Mouse (Mus musculus) liver, embryonic 12.5 days (tissue): ENCODE results near the gene Aqp12. TPM values are rescaled to one million over a fixed set of nuclear protein-coding genes. Genes with fewer than 3 reads are reported as not detected.

Source experiments
- ATAC-seq: fragments of 200-750 bp; cut with Nextera tagmentation; 2 replicates; pipeline ENCODE4 v1.8.0; 2017; ENCODE audit warnings: moderate number of reproducible peaks, mild to moderate bottlenecking, moderate library complexity
- H3K27ac ChIP-seq: fragments of 300-500 bp; sonication (generic); 2 replicates; pipeline ENCODE4 v1.5.1; 2016; ENCODE audit warnings: mild to moderate bottlenecking
- H3K27me3 ChIP-seq: fragments of 300-500 bp; sonication (generic); replicated peaks from 2 replicates; pipeline ENCODE4 v1.6.1; 2016; ENCODE audit warnings: mild to moderate bottlenecking, moderate library complexity
- H3K36me3 ChIP-seq: fragments of 300-500 bp; sonication (generic); 2 replicates; pipeline ENCODE4 v1.6.1; 2016; ENCODE audit warnings: mild to moderate bottlenecking, moderate library complexity
- H3K4me1 ChIP-seq: fragments of 300-500 bp; sonication (generic); 2 replicates; pipeline ENCODE4 v1.6.1; 2016
- H3K4me2 ChIP-seq: fragments of 300-500 bp; sonication (generic); 2 replicates; pipeline ENCODE4 v1.6.1; 2016; ENCODE audit warnings: mild to moderate bottlenecking, moderate library complexity
- H3K4me3 ChIP-seq: fragments of 300-500 bp; sonication (generic); 2 replicates; pipeline ENCODE4 v1.5.1; 2016; ENCODE audit warnings: mild to moderate bottlenecking, moderate library complexity
- H3K9ac ChIP-seq: fragments of 300-500 bp; sonication (generic); 2 replicates; pipeline ENCODE4 v1.6.1; 2016; ENCODE audit warnings: mild to moderate bottlenecking, moderate library complexity
- H3K9me3 ChIP-seq: fragments of 300-500 bp; sonication (generic); replicated peaks from 2 replicates; pipeline ENCODE4 v1.6.1; 2016; ENCODE audit warnings: mild to moderate bottlenecking, moderate library complexity
- WGBS: fragments of 180-500 bp; shearing (Covaris S2); methylation state at CpG from one replicate; pipeline ENCODE4 v1.1.7; 2016; ENCODE audit not compliant: insufficient replicate concordance; 5-methylcytosine and 5-hydroxymethylcytosine counted together
- polyA plus RNA-seq: library from polyadenylated mRNA; unstranded; fragments of >200 nt; fragmentation: Nextera tagmentation; extraction: Ambion mirVana; gene quantifications from 2 replicates; pipeline ENCODE4 v1.2.1, GENCODE M21; 2016

The Aqp12 gene
- polyA plus RNA-seq, 1 experiment from 2014 or later: not detected

DNA sequence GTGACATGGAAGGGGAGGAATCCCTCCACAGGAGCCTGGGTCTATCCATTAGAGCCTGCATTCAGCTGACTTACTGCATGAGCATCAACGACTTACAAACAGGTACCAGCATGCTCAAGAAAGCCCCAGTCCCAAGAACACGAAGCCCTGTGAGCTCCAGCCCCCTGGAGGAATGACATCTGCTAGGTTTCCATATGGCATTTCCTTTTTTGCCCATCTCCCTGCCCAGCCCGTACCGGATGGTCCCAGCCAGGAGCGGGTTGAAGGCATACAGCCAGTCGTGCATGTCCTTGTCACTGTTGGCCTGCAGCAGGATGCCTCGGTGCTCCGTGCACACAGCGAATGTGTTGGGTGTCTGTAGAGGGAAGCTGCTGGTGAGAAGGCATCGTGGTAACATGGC, 12.6 kb downstream of the Aqp12 start:
- Histone ChIP-seq H3K4me2 (no peak overlapping the region), H3K27me3 (peaks cover 31% of the 10 kb centered on the region), H3K9ac (no peak overlapping the region), H3K36me3 (no peaks in the 10 kb centered on the region), H3K9me3 (no peaks in the 10 kb centered on the region), H3K4me3 (no peak overlapping the region), H3K4me1 (0 out of 2 replicates have a peak, but pooled peaks cover 4% of the 10 kb centered on the region), H3K27ac (no peak overlapping the region)
- ATAC-seq: no peak
- 67% methylated on average over 10 of the region's 10 CpGs for WGBS

DNA sequence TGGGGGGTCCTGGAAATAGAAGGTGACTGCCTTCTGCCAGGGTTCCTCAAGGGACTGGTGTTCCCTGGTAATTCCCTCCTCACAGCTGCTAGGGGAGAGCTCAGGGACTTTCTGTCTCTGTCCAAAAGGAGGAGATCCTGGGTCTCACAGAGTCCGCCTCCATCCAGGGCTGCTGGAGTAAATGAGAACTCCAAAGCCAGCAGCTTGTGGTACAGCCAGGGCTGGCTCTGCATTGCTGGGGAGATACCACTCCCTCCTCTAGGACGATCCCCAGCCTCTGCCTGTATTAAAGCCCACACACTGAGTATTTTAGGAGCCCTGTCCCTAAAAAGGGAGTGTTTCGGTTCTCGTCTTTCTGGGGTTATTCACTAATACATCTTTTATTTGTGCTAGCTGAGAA, 14.5 kb downstream of the Aqp12 start:
- no peaks in the 10 kb centered on the region for H3K36me3 ChIP-seq
- H3K4me1 ChIP-seq: no peaks in the 10 kb centered on the region
- no peak overlapping the region for H3K4me3 ChIP-seq
- no peak for ATAC-seq
- H3K9ac ChIP-seq: no peak overlapping the region
- no peak overlapping the region for H3K4me2 ChIP-seq
- no peaks in the 10 kb centered on the region for H3K9me3 ChIP-seq
- WGBS: 59% methylated on average over 4 of the region's 4 CpGs
- H3K27ac ChIP-seq: no peak overlapping the region
- H3K27me3 ChIP-seq: peaks cover 38% of the 10 kb centered on the region

- no peak overlapping the region for H3K9ac ChIP-seq
- no peaks in the 10 kb centered on the region for H3K36me3 ChIP-seq
- no peaks in the 10 kb centered on the region for H3K9me3 ChIP-seq
- peak; percentile 70 for ATAC-seq
- 52% methylated on average over 8 of the region's 8 CpGs for WGBS
- H3K4me3 ChIP-seq: no peak overlapping the region
- peaks cover 9% of the 10 kb centered on the region; the same call in 1 of the 2 replicates for H3K4me1 ChIP-seq
- no peak overlapping the region for H3K27ac ChIP-seq
- peak overlapping the region; percentile 2; the same call in 1 of the 2 replicates for H3K4me2 ChIP-seq
- peaks cover 37% of the 10 kb centered on the region for H3K27me3 ChIP-seq
Observed at GRCm38 (mm10) chr1:93026600-93026999, 20.5 kb downstream of the Aqp12 start.

- Histone ChIP-seq H3K4me3 (no peak overlapping the region), H3K9ac (no peak overlapping the region), H3K27ac (no peak overlapping the region), H3K36me3 (no peaks in the 10 kb centered on the region), H3K9me3 (no peaks in the 10 kb centered on the region), H3K4me2 (no peak overlapping the region), H3K4me1 (peaks cover 29% of the 10 kb centered on the region), H3K27me3 (peaks cover 16% of the 10 kb centered on the region; the same call in 1 of the 2 replicates)
- ATAC-seq: no peak
- 79% methylated on average over 10 of the region's 10 CpGs for WGBS
Observed at GRCm38 (mm10) chr1:93029387-93029786, 23.3 kb downstream of the Aqp12 start.

- no peak overlapping the region for H3K4me3 ChIP-seq
- no peak overlapping the region for H3K27ac ChIP-seq
- no peaks in the 10 kb centered on the region for H3K36me3 ChIP-seq
- no peak for ATAC-seq
- 53% methylated on average over 2 of the region's 2 CpGs for WGBS
- peaks cover 36% of the 10 kb centered on the region for H3K4me1 ChIP-seq
- H3K9me3 ChIP-seq: no peaks in the 10 kb centered on the region
- H3K9ac ChIP-seq: no peak overlapping the region
- H3K27me3 ChIP-seq: peaks cover 16% of the 10 kb centered on the region; the same call in 1 of the 2 replicates
- no peak overlapping the region for H3K4me2 ChIP-seq
Observed at GRCm38 (mm10) chr1:93030060-93030459, 23.9 kb downstream of the Aqp12 start.

DNA sequence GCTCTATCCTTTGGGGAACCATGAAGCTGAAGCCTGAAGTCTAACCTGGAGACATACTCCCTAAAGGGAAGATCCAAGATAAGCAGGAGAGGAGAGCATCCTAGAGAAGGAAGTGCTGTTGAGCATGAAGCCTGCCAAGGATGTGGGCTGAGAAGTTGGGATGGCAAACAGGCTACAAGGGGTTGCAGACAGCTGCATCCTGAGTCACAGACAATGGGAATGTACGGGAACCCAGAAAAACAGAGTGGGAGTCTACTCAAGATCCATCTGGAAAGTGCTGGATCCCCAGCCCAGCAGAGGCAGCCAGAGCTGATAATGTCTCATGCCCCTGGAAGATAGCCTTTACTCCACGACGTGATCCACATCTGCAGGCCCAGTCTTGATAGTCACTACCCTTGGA, 25.1 kb downstream of the Aqp12 start:
- no peak for ATAC-seq

GRCm38 (mm10) chr1:93033989-93034388, 27.9 kb downstream of the Aqp12 start:
- H3K36me3 ChIP-seq: no peaks in the 10 kb centered on the region
- H3K4me2 ChIP-seq: peak overlapping the region; percentile 55
- H3K9me3 ChIP-seq: no peaks in the 10 kb centered on the region; the same call in 1 of the 2 replicates
- H3K4me3 ChIP-seq: no peak overlapping the region
- H3K27me3 ChIP-seq: 0 out of 2 replicates have a peak, but pooled peaks cover 2% of the 10 kb centered on the region
- 18% methylated on average over 8 of the region's 8 CpGs for WGBS
- peak; percentile 98 for ATAC-seq
- H3K27ac ChIP-seq: peak overlapping the region; percentile 78
- H3K9ac ChIP-seq: peak overlapping the region; percentile 52; the same call in 1 of the 2 replicates
- H3K4me1 ChIP-seq: peaks cover 33% of the 10 kb centered on the region

More for the DNA sequence above, 25.1 kb downstream of the Aqp12 start:
- WGBS: 51% methylated on average over 3 of the region's 3 CpGs
- H3K4me2 ChIP-seq: no peak overlapping the region
- H3K9ac ChIP-seq: no peak overlapping the region
- H3K4me1 ChIP-seq: peaks cover 41% of the 10 kb centered on the region
- H3K9me3 ChIP-seq: no peaks in the 10 kb centered on the region
- H3K27me3 ChIP-seq: peaks cover 8% of the 10 kb centered on the region; the same call in 1 of the 2 replicates
- no peaks in the 10 kb centered on the region for H3K36me3 ChIP-seq
- H3K27ac ChIP-seq: no peak overlapping the region
- no peak overlapping the region for H3K4me3 ChIP-seq

DNA sequence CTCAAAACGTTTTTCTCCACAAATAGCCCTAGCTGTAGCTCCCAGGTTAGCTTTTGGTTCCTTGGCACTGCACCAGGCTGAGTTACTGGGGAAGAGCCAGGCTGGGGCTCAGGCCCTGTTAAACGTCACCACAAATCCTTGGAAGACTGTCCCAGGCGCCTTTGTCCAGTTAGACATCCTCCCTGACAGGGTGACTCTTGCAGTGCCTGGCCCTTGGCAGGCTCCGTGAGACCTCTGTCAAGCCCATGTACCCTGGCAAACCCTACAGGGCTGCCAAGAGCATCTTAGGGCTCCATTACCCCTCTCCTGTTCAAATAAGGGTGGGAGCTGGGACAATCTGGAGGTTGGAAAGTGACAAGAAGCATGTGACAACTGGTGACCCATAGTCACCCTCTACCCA, 29.8 kb downstream of the Aqp12 start:
- Histone ChIP-seq H3K4me3 (no peak overlapping the region), H3K4me2 (no peak overlapping the region), H3K9ac (no peak overlapping the region), H3K27me3 (no peaks in the 10 kb centered on the region), H3K4me1 (peaks cover 33% of the 10 kb centered on the region), H3K27ac (no peak overlapping the region), H3K9me3 (no peaks in the 10 kb centered on the region; the same call in 1 of the 2 replicates), H3K36me3 (no peaks in the 10 kb centered on the region)
- 66% methylated on average over 4 of the region's 4 CpGs for WGBS
- ATAC-seq: no peak

DNA sequence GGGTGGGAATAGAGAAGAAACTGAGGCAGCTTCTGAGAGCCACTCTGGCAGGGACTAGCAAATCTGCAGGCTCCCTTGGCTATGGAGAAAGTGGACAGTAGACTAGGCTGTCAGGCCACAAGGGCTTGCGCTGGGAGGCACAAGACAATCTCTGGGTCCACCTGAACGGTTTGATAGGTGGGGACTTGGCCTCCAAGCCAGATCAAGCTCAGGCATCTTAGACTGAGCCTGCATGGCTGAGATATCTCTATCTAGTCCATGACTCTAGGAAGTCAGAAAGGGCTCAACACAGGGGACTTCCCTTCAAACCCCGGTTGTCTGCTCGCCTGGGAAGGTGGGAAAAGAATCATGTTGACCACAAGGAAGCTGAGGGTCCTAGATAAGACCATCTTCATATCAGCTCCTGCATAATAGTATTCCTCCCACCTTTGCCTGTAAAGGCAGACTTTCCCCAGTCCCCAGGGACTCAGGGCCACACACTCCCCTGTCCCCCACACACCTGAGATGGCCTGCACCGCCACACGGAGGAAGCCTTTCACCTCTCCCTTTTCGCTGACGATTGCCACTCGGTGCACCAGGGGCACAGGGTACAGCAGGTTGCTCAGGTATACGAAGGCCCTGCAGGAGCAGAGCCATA, 40.1 kb downstream of the Aqp12 start:
- Histone ChIP-seq H3K4me1 (peaks cover 27% of the 10 kb centered on the region), H3K27me3 (peaks cover 21% of the 10 kb centered on the region), H3K36me3 (no peaks in the 10 kb centered on the region), H3K9ac (peak overlapping the region; percentile 2), H3K27ac (peak overlapping the region; percentile 67), H3K4me3 (no peak overlapping the region), H3K9me3 (no peaks in the 10 kb centered on the region), H3K4me2 (peak overlapping the region; percentile 40)
- peak; percentile 95 for ATAC-seq
- 39% methylated on average over 10 of the region's 10 CpGs for WGBS

GRCm38 (mm10) chr1:93050071-93050470, 43.9 kb downstream of the Aqp12 start:
- H3K4me2 ChIP-seq: no peak overlapping the region
- H3K36me3 ChIP-seq: no peaks in the 10 kb centered on the region
- WGBS: 75% methylated on average over 3 of the region's 3 CpGs

GRCm38 (mm10) chr1:93051124-93051833, 45.1 kb downstream of the Aqp12 start:
- Histone ChIP-seq H3K36me3 (no peaks in the 10 kb centered on the region), H3K4me3 (no peak overlapping the region), H3K27me3 (peaks cover 33% of the 10 kb centered on the region), H3K9ac (no peak overlapping the region), H3K27ac (no peak overlapping the region), H3K9me3 (no peaks in the 10 kb centered on the region), H3K4me1 (peaks cover 22% of the 10 kb centered on the region), H3K4me2 (no peak overlapping the region)
- WGBS: 63% methylated on average over 18 of the region's 23 CpGs
- ATAC-seq: no peak

More at GRCm38 (mm10) chr1:93050071-93050470, 43.9 kb downstream of the Aqp12 start:
- ATAC-seq: no peak
- peaks cover 27% of the 10 kb centered on the region for H3K4me1 ChIP-seq
- H3K27ac ChIP-seq: no peak overlapping the region
- peaks cover 33% of the 10 kb centered on the region for H3K27me3 ChIP-seq
- no peaks in the 10 kb centered on the region for H3K9me3 ChIP-seq
- H3K9ac ChIP-seq: no peak overlapping the region
- H3K4me3 ChIP-seq: no peak overlapping the region
